Mouse (Mus musculus): ENCODE measurements around the gene Dennd5b. TPM values are rescaled to one million over a fixed set of nuclear protein-coding genes. Genes with fewer than 3 reads are reported as not detected.
"Not testable (repeated sequence)": the region's sequence is repeated elsewhere in the genome, so short reads cannot be mapped to it uniquely, and the experiment has no call there.

Dennd5b gene
- polyA plus RNA-seq, 1 experiment, result 6.9 TPM

- Histone ChIP-seq H3K27ac (ENCODE audit: insufficient read depth, low read length) (no peak overlapping the region), H3K4me3 (ENCODE audit: insufficient read depth, low read length) (no peak overlapping the region), H3K4me1 (ENCODE audit: control insufficient read depth, insufficient read depth, low read length) (peaks cover 3% of the 10 kb centered on the region; the same call in 1 of the 2 replicates)
- no peak for TF ChIP-seq CTCF (IDR thresholded peaks at IDR 0.05; ENCODE audit: borderline replicate concordance, insufficient read depth, low read length)
- no peak for TF ChIP-seq POLR2A (IDR thresholded peaks at IDR 0.05; ENCODE audit: low read depth, low read length)
Measured at GRCm38 (mm10) chr6:149134391-149135150, 33.1 kb upstream of the Dennd5b start.

GRCm38 (mm10) chr6:149132311-149133077, 31.0 kb upstream of the Dennd5b start:
- Histone ChIP-seq H3K27ac (ENCODE audit: insufficient read depth, low read length) (no peak overlapping the region), H3K4me1 (ENCODE audit: control insufficient read depth, insufficient read depth, low read length) (peaks cover 3% of the 10 kb centered on the region; the same call in 1 of the 2 replicates), H3K4me3 (ENCODE audit: insufficient read depth, low read length) (no peak overlapping the region)
- TF ChIP-seq POLR2A (IDR thresholded peaks at IDR 0.05; ENCODE audit: low read depth, low read length) (no peak), CTCF (IDR thresholded peaks at IDR 0.05; ENCODE audit: borderline replicate concordance, insufficient read depth, low read length) (no peak)

- TF ChIP-seq POLR2A (IDR thresholded peaks at IDR 0.05; ENCODE audit: low read depth, low read length), result no peak
- no peak for TF ChIP-seq CTCF (IDR thresholded peaks at IDR 0.05; ENCODE audit: borderline replicate concordance, insufficient read depth, low read length)
- Histone ChIP-seq H3K27ac (ENCODE audit: insufficient read depth, low read length) (no peak overlapping the region), H3K4me3 (ENCODE audit: insufficient read depth, low read length) (no peak overlapping the region), H3K4me1 (ENCODE audit: control insufficient read depth, insufficient read depth, low read length) (peaks cover 3% of the 10 kb centered on the region; the same call in 1 of the 2 replicates)
Measured at GRCm38 (mm10) chr6:149131111-149131510, 29.6 kb upstream of the Dennd5b start.

GRCm38 (mm10) chr6:149129870-149130269, 28.4 kb upstream of the Dennd5b start, which contains the start of gene Gm10203:
TSS of gene Gm10203 (plus strand) at chr6:149130170.
- not testable (repeated sequence) for H3K4me3 ChIP-seq (ENCODE audit: insufficient read depth, low read length); H3K27ac ChIP-seq (ENCODE audit: insufficient read depth, low read length); H3K4me1 ChIP-seq (ENCODE audit: control insufficient read depth, insufficient read depth, low read length)

- H3K27ac ChIP-seq (ENCODE audit: insufficient read depth, low read length), result no peak overlapping the region
- H3K4me3 ChIP-seq (ENCODE audit: insufficient read depth, low read length), result no peak overlapping the region
- no peaks in the 10 kb centered on the region for H3K4me1 ChIP-seq (ENCODE audit: control insufficient read depth, insufficient read depth, low read length)
- TF ChIP-seq POLR2A (IDR thresholded peaks at IDR 0.05; ENCODE audit: low read depth, low read length) (no peak), CTCF (IDR thresholded peaks at IDR 0.05; ENCODE audit: borderline replicate concordance, insufficient read depth, low read length) (no peak)
Measured at GRCm38 (mm10) chr6:149126675-149127074, 25.2 kb upstream of the Dennd5b start.

- Histone ChIP-seq H3K4me1 (ENCODE audit: control insufficient read depth, insufficient read depth, low read length) (no peaks in the 10 kb centered on the region), H3K27ac (ENCODE audit: insufficient read depth, low read length) (no peak overlapping the region), H3K4me3 (ENCODE audit: insufficient read depth, low read length) (no peak overlapping the region)
- TF ChIP-seq POLR2A (IDR thresholded peaks at IDR 0.05; ENCODE audit: low read depth, low read length), result no peak
- no peak for TF ChIP-seq CTCF (IDR thresholded peaks at IDR 0.05; ENCODE audit: borderline replicate concordance, insufficient read depth, low read length)
Measured at GRCm38 (mm10) chr6:149123042-149123441, 21.6 kb upstream of the Dennd5b start.

- no peak overlapping the region for H3K4me3 ChIP-seq (ENCODE audit: insufficient read depth, low read length)
- H3K27ac ChIP-seq (ENCODE audit: insufficient read depth, low read length), result no peak overlapping the region
- TF ChIP-seq CTCF (IDR thresholded peaks at IDR 0.05; ENCODE audit: borderline replicate concordance, insufficient read depth, low read length) (no peak), POLR2A (IDR thresholded peaks at IDR 0.05; ENCODE audit: low read depth, low read length) (no peak)
- H3K4me1 ChIP-seq (ENCODE audit: control insufficient read depth, insufficient read depth, low read length), result no peaks in the 10 kb centered on the region
Measured at GRCm38 (mm10) chr6:149119853-149120252, 18.4 kb upstream of the Dennd5b start.

GRCm38 (mm10) chr6:149118935-149119334, 17.5 kb upstream of the Dennd5b start:
- no peaks in the 10 kb centered on the region for H3K4me1 ChIP-seq (ENCODE audit: control insufficient read depth, insufficient read depth, low read length)
- no peak overlapping the region for H3K27ac ChIP-seq (ENCODE audit: insufficient read depth, low read length)
- H3K4me3 ChIP-seq (ENCODE audit: insufficient read depth, low read length), result no peak overlapping the region
- TF ChIP-seq CTCF (IDR thresholded peaks at IDR 0.05; ENCODE audit: borderline replicate concordance, insufficient read depth, low read length) (no peak), POLR2A (IDR thresholded peaks at IDR 0.05; ENCODE audit: low read depth, low read length) (no peak)

- Histone ChIP-seq H3K4me3 (ENCODE audit: insufficient read depth, low read length) (no peak overlapping the region), H3K4me1 (ENCODE audit: control insufficient read depth, insufficient read depth, low read length) (no peaks in the 10 kb centered on the region), H3K27ac (ENCODE audit: insufficient read depth, low read length) (no peak overlapping the region)
- TF ChIP-seq POLR2A (IDR thresholded peaks at IDR 0.05; ENCODE audit: low read depth, low read length) (no peak), CTCF (IDR thresholded peaks at IDR 0.05; ENCODE audit: borderline replicate concordance, insufficient read depth, low read length) (no peak)
Measured at GRCm38 (mm10) chr6:149116992-149117391, 15.5 kb upstream of the Dennd5b start.

GRCm38 (mm10) chr6:149108909-149109308, 7.4 kb upstream of the Dennd5b start:
- H3K4me3 ChIP-seq (ENCODE audit: insufficient read depth, low read length), result no peak overlapping the region
- no peak overlapping the region for H3K27ac ChIP-seq (ENCODE audit: insufficient read depth, low read length)
- TF ChIP-seq CTCF (IDR thresholded peaks at IDR 0.05; ENCODE audit: borderline replicate concordance, insufficient read depth, low read length) (no peak), POLR2A (IDR thresholded peaks at IDR 0.05; ENCODE audit: low read depth, low read length) (no peak)
- no peaks in the 10 kb centered on the region for H3K4me1 ChIP-seq (ENCODE audit: control insufficient read depth, insufficient read depth, low read length)

All from embryonic fibroblast, embryonic 13.5 days (primary cell).